Mouse (Mus musculus) right cerebral cortex, adult 18-20 months (tissue): ENCODE results near the gene Srrm2.
A peak's percentile ranks its signal among the peaks of the same experiment; 100 is the strongest.
"Not testable (repeated sequence)": the region's sequence is repeated elsewhere in the genome, so short reads cannot be mapped to it uniquely, and the experiment has no call there.

ENCODE experiments used
- DNase-seq: peaks from one replicate; pipeline ENCODE4 v3.0.0; 2022; ENCODE audit warnings: mixed read lengths

Srrm2 gene

GRCm38 (mm10) chr17:23770493-23770892 lies 19.8 kb upstream of the Srrm2 start:
- DNase-seq = no peak

GRCm38 (mm10) chr17:23770896-23771283 lies 19.4 kb upstream of the Srrm2 start:
- DNase-seq = no peak

GRCm38 (mm10) chr17:23771284-23772218 lies 18.8 kb upstream of the Srrm2 start, which contains the start of gene Flywch1:
TSS of gene Flywch1 (minus strand) at chr17:23771602.
- peak; percentile 99 for DNase-seq

GRCm38 (mm10) chr17:23772219-23772556 lies 18.1 kb upstream of the Srrm2 start:
- not testable (repeated sequence) for DNase-seq

- DNase-seq = no peak
Observed at GRCm38 (mm10) chr17:23773676-23774075, 16.7 kb upstream of the Srrm2 start.

- peak; percentile 79 for DNase-seq
Observed at GRCm38 (mm10) chr17:23774090-23774489, 16.2 kb upstream of the Srrm2 start.

- no peak for DNase-seq
Observed at GRCm38 (mm10) chr17:23776216-23776615, 14.1 kb upstream of the Srrm2 start.

- DNase-seq = no peak
Observed at GRCm38 (mm10) chr17:23777141-23777540, 13.2 kb upstream of the Srrm2 start.

GRCm38 (mm10) chr17:23778447-23778846 lies 11.9 kb upstream of the Srrm2 start:
- DNase-seq = no peak

GRCm38 (mm10) chr17:23783352-23783751 lies 7.0 kb upstream of the Srrm2 start:
- DNase-seq = no peak

- DNase-seq = peak; percentile 93
Observed at GRCm38 (mm10) chr17:23785561-23786471, 4.5 kb upstream of the Srrm2 start, which contains the start of gene Flywch2. TSS of gene Flywch2 (minus strand) at chr17:23786081.

- DNase-seq = peak; percentile 49
Observed at GRCm38 (mm10) chr17:23786510-23786931, 3.8 kb upstream of the Srrm2 start.

GRCm38 (mm10) chr17:23788973-23789372 lies 1.4 kb upstream of the Srrm2 start:
- no peak for DNase-seq

- DNase-seq = no peak
Observed at GRCm38 (mm10) chr17:23789749-23790268, 523 bp upstream of the Srrm2 start.

- no peak for DNase-seq
Observed at GRCm38 (mm10) chr17:23791079-23791357, 686 bp downstream of the Srrm2 start.

- no peak for DNase-seq
Observed at GRCm38 (mm10) chr17:23795323-23795722, 5.0 kb downstream of the Srrm2 start.

GRCm38 (mm10) chr17:23797316-23797715 lies 7.0 kb downstream of the Srrm2 start:
- DNase-seq = no peak

- DNase-seq = no peak
Observed at GRCm38 (mm10) chr17:23801627-23802026, 11.3 kb downstream of the Srrm2 start.

- DNase-seq = peak; percentile 99
Observed at GRCm38 (mm10) chr17:23802746-23803365, 12.5 kb downstream of the Srrm2 start.

GRCm38 (mm10) chr17:23803366-23804041 lies 13.2 kb downstream of the Srrm2 start:
- no peak for DNase-seq

- no peak for DNase-seq
Observed at GRCm38 (mm10) chr17:23804426-23805085, 14.2 kb downstream of the Srrm2 start.

- DNase-seq = peak; percentile 31
Observed at GRCm38 (mm10) chr17:23806867-23807266, 16.5 kb downstream of the Srrm2 start.
